Mouse (Mus musculus): ENCODE data around the gene Fastkd1.
"Not testable (repeated sequence)": the region's sequence is repeated elsewhere in the genome, so short reads cannot be mapped to it uniquely, and the experiment has no call there.

Gene Fastkd1

DNA sequence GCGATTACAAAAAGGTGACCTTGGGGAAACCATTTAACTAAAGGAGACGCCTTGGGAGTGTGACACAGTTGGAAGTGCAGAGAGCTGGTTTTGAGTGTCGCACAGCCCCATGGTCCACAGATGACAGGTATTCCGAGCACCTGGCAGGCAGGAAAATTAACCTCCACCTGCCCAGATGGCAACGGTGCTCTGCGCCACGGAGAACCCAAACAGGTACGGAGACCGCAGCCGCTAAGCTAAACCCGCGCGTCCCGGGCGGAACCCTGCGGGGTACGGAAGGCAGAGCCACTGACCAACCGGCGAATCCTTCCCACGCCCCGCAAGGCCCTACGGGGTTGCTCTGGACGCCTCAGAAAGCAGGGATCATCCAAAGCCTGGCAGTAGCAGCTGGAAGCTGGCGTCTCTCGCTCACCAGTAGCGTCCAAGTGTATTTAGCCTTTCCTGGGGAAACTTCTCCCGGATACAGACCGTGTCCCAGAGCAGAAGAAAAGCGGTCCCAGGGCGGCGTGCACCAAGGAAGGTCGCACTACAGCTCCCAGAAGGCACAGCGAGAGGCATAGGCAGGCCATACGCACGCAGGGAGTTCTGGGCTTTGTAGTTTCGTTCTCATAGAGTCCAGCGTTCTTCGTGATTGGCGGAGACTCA is at the start of gene Fastkd1:
TSS of gene Fastkd1 (minus strand) at position 536 of the 645 bp plus-strand sequence.
- DNase-seq = peak; percentile 87 to 89

DNA sequence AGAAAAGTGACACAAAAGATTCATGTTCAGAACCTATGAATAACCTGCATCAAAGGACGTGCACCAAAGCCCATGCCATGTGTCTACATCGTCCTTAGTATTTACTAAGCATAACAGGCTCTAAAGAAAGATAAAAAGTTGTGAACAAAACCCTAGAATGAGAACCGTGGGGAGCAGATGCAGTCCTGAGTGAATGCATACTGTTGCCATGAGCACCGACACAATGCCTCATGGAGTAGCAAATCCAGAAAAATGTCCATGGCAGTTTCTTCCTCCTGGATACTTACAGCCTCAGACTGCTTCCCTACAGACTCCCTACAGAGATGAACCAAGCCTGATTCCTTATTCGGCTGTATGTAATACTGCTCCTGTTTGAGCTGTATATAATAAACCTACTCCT is 47.7 kb upstream of the Fastkd1 start:
- no peak for DNase-seq

DNA sequence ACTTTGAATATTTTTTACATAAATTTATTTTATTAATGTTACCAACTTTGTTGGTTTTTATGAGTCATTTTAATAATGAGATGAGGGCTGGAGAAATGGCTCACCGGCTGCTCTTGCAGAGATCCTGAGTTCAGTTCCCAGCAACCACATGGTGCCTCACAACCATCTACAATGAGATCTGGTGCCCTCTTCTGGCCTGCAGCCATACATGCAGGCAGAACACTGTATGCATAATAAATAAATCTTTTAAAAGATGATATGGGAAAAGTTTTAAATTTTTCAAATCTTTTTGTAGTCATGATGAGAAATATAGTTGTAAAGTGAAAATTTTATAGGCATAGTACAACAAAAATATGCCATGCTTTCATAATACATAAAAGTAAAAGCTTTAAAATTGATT is 31.8 kb upstream of the Fastkd1 start:
- DNase-seq = no peak

DNA sequence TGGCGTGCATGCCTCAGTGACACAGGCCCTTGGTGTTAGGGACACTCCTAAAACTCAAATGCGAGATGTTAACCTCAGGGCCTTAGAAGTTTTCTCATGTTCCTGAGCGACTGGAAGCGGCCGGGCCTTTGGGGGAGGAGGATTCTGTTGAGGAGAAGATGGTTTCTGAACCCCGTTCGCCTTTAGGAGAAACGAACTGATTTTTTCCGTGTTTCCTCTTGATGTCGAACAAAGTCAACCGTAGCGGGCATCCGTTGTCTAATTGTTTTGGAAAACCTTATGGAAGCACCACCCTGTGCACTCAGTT is 10.2 kb upstream of the Fastkd1 start:
- no peak for DNase-seq

DNA sequence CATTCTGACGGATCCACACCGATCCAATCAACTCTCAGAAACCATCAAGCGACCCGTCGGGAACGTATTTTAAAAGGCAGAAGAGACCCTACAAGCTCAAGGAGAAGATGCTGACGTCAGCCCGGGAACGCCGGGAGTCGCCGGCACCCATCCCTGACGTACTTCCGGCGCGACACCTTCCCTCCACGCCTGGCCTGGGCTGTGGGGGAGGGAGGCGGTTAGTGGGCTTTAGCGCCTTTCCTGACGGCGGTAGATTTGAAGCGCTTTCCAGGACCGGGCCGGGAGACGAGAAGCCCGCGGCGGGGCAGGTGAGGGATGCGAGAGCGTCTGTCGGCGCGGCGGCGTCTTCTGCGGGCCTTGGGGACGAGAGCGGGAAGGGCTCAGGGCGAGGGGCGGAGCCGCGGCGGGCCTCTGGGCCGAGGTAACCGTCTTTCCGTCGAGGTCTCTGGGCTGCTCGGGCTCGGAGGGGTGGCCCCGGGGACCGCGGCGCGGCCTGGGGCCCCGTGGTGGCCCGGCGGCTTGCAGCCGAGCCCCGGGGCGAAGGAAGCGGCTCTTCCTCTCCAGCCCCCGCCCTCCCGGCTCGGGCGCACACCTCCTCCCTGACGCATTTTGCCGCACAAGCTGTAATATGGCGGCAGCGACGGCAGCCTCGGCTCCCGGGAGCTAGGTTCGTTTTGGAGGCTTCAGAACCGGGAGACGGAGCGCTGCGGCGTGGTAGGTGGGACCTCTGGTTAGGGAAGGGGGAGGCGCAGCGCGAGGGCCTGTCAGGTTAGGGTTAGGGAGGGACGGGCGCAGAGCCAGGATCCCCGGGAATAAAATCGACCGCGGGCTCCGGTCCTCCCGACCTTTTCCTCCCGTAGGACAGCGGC is 9.6 kb upstream of the Fastkd1 start:
- DNase-seq = peak; percentile 96

DNA sequence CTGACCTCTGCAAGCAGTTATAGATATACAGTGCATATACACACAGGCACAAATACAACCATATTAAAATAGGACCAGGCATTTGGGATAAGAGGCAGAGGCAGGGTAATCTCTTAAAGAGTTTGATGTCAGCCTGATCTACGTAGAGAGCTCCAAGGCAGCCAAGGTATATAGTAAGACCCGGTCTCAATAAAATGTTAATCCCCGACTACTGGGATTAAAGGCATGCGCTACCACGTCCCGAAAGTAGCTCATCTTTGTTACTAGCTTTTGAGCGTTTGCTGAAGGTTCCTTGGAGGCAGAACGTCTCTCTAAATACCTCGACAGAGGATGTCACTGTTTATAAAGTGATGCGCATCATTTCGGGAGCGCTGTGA is 8.9 kb upstream of the Fastkd1 start, which contains the start of gene Ppig:
TSS of gene Ppig (plus strand) at position 273 of the 377 bp plus-strand sequence.
- DNase-seq = no peak

- DNase-seq = no peak
Observed at GRCm38 (mm10) chr2:69719121-69719520, 5.8 kb upstream of the Fastkd1 start.

DNA sequence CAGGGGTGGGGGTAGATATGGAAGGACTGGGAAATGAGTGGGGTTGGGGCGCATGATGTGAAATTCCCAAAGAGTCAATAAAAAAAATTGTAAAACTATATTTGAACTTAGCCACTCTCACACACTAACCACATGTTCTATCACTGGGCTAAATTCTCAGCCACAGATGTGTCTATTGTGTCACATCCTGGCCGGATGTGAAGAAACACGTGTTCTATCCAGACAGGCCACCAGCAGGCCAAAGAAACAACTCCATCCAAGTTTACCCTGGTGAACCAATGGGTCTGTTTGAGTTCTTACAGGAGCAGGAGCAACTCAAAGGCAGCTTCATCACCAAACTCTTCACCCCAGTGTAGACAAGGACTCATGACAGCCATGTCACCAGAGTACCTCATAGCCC is 3.2 kb upstream of the Fastkd1 start:
- DNase-seq = no peak

DNA sequence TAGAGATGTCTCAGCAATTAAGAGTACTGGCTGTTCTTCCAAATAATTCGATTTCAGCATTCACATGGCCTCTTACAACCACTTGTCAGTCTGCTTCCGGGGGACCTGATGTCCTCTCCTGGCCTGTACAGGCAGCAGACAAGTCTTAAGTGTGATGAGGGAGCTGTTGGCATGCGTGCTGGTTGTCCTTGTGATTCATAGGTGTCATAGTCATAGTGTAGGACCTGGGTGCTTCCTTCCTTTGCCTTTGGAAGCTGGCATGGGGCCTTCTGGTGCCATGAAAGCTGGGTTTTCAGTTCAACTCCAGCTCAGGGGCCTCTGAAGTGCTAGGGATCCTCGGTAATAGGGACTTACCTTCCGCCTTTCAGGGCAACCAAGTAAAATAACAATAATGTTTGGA is 810 bp upstream of the Fastkd1 start:
- DNase-seq = peak; percentile 13 to 18

DNA sequence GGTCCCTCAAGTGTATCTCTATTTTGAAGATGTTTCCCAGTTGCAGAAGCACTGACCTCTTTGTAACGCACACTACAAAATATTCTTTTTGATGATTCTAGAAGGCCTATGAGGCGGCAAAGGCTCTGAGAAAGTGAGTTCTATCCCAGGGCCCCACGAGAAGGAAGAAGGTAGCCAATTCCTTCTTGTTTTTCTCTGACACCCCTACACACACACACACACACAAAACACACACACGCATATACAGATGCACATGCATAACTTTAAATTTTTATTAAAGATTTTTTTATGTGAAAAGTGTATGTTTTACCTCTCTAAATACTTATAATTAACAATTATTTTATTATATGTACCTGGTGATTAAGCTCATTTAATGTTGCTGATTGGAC is 304 bp upstream of the Fastkd1 start:
- no peak for DNase-seq

GRCm38 (mm10) chr2:69712171-69712570 is 1.1 kb downstream of the Fastkd1 start:
- peak in 1 of 2 experiments; percentile 10 for DNase-seq

DNA sequence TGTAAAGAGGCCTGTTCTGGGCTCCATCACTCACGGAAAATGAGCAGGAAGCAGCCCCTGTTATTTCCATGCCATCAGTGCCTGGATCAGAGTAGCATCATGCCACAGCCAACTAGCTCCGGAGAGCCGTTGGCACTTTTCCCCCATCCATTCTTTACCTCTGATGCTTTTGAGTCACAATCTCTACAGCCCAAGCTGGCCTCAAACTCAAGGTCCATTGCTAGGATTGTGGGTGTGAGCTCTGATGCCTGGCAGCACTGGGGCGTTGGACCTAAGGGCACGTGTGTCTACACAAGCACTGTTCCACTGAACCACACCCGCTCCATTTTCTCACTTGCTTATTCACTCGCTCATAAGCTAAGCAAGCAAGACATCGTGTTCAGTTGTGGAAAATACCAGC is 12.9 kb downstream of the Fastkd1 start:
- no peak for DNase-seq

DNA sequence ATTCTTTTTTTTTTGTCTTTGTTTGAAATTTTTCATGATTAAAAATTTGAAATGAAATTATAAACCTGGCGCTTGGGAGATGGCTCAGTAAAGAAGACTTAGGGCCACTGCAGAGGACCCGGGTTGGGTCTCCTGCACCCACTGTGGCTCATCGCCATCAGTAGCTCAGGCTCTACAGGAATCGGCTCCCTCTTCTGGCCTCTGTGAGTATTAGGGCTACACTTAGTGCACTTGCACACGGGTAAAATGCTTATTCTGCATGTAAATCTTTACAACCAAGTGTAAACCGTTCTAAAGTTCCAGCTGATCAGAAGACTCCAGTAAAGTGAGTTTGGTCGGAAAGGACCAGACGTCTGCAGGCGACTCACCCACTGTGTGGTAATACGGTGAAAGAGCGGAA is 19.8 kb downstream of the Fastkd1 start:
- DNase-seq = no peak

GRCm38 (mm10) chr2:69690843-69691242 is 22.5 kb downstream of the Fastkd1 start:
- DNase-seq = no peak

GRCm38 (mm10) chr2:69690214-69690613 is 23.1 kb downstream of the Fastkd1 start:
- no peak for DNase-seq

DNA sequence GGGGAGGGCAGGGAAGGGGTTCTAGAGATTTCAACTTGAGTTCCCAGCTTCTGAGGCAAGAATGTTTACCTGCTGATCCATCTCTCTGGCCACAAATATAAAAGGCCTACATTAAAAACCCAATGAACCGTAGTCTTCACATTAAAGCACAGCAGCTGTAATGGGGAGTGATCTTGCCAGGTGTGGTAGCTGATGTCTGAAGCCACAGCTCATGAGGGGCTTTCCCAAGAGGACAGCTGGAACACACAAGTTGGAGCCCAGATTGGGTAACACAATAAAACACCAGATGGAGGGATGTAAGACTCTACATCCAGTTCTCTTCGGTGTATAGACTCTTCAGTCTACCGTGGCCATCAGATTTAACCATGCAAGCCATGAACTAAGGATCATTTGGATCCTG is 28.8 kb downstream of the Fastkd1 start:
- DNase-seq = no peak

- no peak for DNase-seq
Observed at GRCm38 (mm10) chr2:69683036-69683805, 30.1 kb downstream of the Fastkd1 start.

DNA sequence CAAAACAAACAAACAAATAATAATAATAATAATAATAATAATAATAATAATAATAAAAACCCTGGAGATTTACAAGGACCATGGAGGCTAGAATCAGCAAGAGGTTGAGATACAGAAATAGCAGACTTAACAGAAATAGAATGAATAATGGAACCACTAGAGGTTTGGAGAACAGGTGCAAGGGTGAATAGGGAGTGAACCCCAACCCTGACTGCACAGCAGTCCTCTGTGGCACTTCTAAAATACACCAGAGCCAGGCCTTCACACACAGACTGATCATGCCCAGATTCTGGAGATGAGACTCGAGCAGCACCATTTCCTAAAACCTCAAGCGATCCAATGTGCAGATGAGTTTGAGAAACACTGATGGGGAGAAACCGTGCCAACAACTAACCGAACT is 31.4 kb downstream of the Fastkd1 start:
- no peak for DNase-seq

- DNase-seq = peak in 1 of 2 experiments; percentile 5
Observed at GRCm38 (mm10) chr2:69679990-69680389, 33.3 kb downstream of the Fastkd1 start.

DNA sequence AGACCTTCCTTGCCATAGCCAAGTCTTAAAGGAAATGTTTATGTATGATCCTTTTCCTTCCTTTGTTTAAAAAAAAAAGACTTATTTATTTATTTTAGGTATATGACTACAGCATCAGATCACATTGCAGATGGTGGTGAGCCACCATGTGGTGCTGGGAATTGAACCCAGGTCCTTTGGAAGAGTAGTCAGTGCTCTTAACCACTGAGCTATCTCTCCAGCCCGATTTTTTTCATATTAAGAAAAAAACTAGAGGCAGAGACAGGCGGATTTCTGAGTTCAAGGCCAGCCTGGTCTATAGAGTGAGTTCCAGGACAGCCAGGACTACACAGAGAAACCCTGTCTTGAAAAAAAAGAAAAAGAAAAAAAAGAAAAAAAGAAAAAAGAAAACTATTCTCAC is 36.1 kb downstream of the Fastkd1 start:
- not testable (repeated sequence) for DNase-seq

DNA sequence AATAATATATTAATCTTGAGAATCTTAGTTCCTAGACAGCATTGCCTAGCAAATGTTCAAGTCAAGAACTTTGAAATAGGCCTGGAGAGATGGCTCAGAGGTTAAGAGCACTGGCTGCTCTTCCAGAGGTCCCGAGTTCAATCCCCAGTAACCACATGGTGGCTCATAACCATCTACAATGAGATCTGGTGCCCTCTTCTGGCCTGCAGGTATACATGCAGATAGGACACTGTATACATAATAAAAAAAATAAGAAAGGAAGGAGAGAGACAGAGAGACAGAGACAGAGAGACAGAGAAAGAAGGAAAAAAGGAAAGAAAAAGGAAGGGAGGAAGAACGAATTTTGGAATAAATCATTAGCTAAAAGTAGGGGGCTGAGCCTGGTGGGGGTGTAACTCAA is 36.6 kb downstream of the Fastkd1 start:
- no peak for DNase-seq

GRCm38 (mm10) chr2:69675266-69675665 is 38.0 kb downstream of the Fastkd1 start:
- no peak for DNase-seq

GRCm38 (mm10) chr2:69673723-69674122 is 39.6 kb downstream of the Fastkd1 start:
- DNase-seq = peak; percentile 4 to 7

DNA sequence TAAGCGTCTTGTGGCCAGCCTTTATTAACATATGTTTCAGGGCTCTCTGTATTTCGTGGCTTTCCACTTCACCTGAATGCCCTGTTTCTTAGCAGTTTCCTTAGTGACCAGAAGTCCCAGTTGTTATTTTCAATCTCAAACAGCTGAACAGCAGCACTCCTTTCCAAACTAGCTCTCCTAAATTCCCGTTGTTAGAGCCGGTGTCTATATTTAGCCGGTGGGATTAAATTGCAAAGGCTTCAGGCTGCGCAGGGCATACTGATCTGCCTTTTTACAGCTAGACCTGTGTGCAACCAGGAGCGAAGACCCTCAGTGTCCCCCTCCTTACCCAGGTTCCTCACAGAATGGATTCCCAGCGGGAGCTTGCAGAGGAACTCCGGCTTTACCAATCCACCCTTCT is 43.5 kb downstream of the Fastkd1 start, which contains the start of gene Klhl41:
TSS of gene Klhl41 (plus strand) at position 268 of the 400 bp plus-strand sequence.
- DNase-seq = no peak

All from cerebellum, postnatal 14 days (tissue).